Mouse (Mus musculus) MEL (cell line): ENCODE results near the gene Strada. TPM values are rescaled to one million over a fixed set of nuclear protein-coding genes. Genes with fewer than 3 reads are reported as not detected.

ENCODE experiments used
- DNase-seq: peaks from one replicate; pipeline ENCODE4 v3.0.0; 2011; ENCODE audit warnings: low read depth, low spot score
- H3K27ac ChIP-seq: 2 replicates; pipeline ENCODE4 v1.5.1; 2012; ENCODE audit warnings: low read depth, mild to moderate bottlenecking, control low read depth, low read length, moderate library complexity; ENCODE audit not compliant: control insufficient read depth
- H3K27me3 ChIP-seq, 2 experiments: fragments of 150-350 bp in 1 of 2; sonication (generic) in 1 of 2; 2 replicates each; pipeline ENCODE4 v1.6.1; 2012; ENCODE audit warnings: low read length in 2 of 2, mild to moderate bottlenecking in 2 of 2, improper control_type of control experiment in 1 of 2, moderate library complexity in 1 of 2; ENCODE audit not compliant: insufficient read depth in 2 of 2, control insufficient read depth in 1 of 2
- H3K36me3 ChIP-seq, 2 experiments: 2 replicates each; pipeline ENCODE4 v1.6.1; 2012 to 2014; ENCODE audit warnings: low read length in 2 of 2, improper control_type of control experiment in 1 of 2, inconsistent platforms in 1 of 2, mild to moderate bottlenecking in 1 of 2; ENCODE audit not compliant: insufficient read depth in 2 of 2, control insufficient read depth in 1 of 2
- H3K4me1 ChIP-seq, 2 experiments: fragments of 150-350 bp in 1 of 2; sonication (generic) in 1 of 2; 2 replicates each; pipeline ENCODE4 v1.6.1; 2012; ENCODE audit warnings: low read length in 2 of 2, improper control_type of control experiment in 1 of 2, mild to moderate bottlenecking in 1 of 2; ENCODE audit not compliant: insufficient read depth in 2 of 2, control insufficient read depth in 1 of 2
- H3K4me3 ChIP-seq, 2 experiments: fragments of 150-350 bp in 1 of 2; sonication (generic) in 1 of 2; 2 replicates each; pipeline ENCODE4 v1.5.1; 2012; ENCODE audit warnings: low read depth in 2 of 2, low read length in 2 of 2, mild to moderate bottlenecking in 2 of 2, moderate library complexity in 2 of 2, control low read depth in 1 of 2, improper control_type of control experiment in 1 of 2; ENCODE audit not compliant: control insufficient read depth in 1 of 2, insufficient read depth in 1 of 2
- H3K79me2 ChIP-seq: 2 replicates; pipeline ENCODE4 v1.6.1; 2012; ENCODE audit warnings: mild to moderate bottlenecking, low read length, moderate library complexity; ENCODE audit not compliant: control insufficient read depth, poor library complexity, insufficient read depth
- H3K9ac ChIP-seq: 2 replicates; pipeline ENCODE4 v1.6.1; 2012; ENCODE audit warnings: low read depth, mild to moderate bottlenecking, control low read depth, low read length, moderate library complexity; ENCODE audit not compliant: control insufficient read depth, poor library complexity, severe bottlenecking
- H3K9me3 ChIP-seq: fragments of 150-350 bp; sonication (generic); replicated peaks from 2 replicates; pipeline ENCODE4 v1.6.1; 2012; ENCODE audit warnings: mild to moderate bottlenecking, low read length, improper control_type of control experiment, moderate library complexity; ENCODE audit not compliant: insufficient read depth
- ETS1 ChIP-seq: IDR thresholded peaks from 2 replicates; pipeline ENCODE4 v1.6.1; 2012; ENCODE audit warnings: low read depth, mild to moderate bottlenecking, inconsistent platforms, low read length, improper control_type of control experiment, moderate library complexity
- JUND ChIP-seq: IDR thresholded peaks from 2 replicates; pipeline ENCODE4 v1.6.1; 2011; ENCODE audit warnings: low read depth, mild to moderate bottlenecking, improper control_type of control experiment, low read length
- MAX ChIP-seq: IDR thresholded peaks from 2 replicates; pipeline ENCODE4 v1.6.1; 2011; ENCODE audit warnings: low read length, improper control_type of control experiment
- MXI1 ChIP-seq: IDR thresholded peaks from 2 replicates; pipeline ENCODE4 v1.6.1; 2011; ENCODE audit warnings: mild to moderate bottlenecking, low read depth, low read length, improper control_type of control experiment
- NRF1 ChIP-seq: IDR thresholded peaks from 2 replicates; pipeline ENCODE4 v1.6.1; 2014; ENCODE audit warnings: low read depth, mild to moderate bottlenecking, inconsistent platforms, low read length, improper control_type of control experiment, moderate library complexity; ENCODE audit not compliant: poor library complexity, insufficient read depth, severe bottlenecking
- USF1 ChIP-seq: IDR thresholded peaks from 2 replicates; pipeline ENCODE4 v1.6.1; 2014; ENCODE audit warnings: low read depth, mild to moderate bottlenecking, inconsistent platforms, low read length, improper control_type of control experiment, moderate library complexity
- ZC3H11A ChIP-seq: IDR thresholded peaks from 2 replicates; pipeline ENCODE4 v1.6.1; 2012; ENCODE audit warnings: low read depth, mild to moderate bottlenecking, inconsistent platforms, low read length, improper control_type of control experiment
- polyA plus RNA-seq, 2 experiments: library from polyadenylated mRNA; stranded (reverse) in 1 of 2; unstranded in 1 of 2; fragments of >175 nt in 1 of 2; fragments of >200 nt in 1 of 2; gene quantifications; 2 replicates each; pipeline versions ENCODE4 v1.2.1 to v1.2.4; 2012; ENCODE audit warnings: low replicate concordance in 2 of 2, low read depth in 1 of 2; ENCODE audit not compliant: insufficient read length in 2 of 2, insufficient read depth in 1 of 2, missing spikeins in 1 of 2
- total RNA-seq: library from RNA; depleted of rRNA; stranded (reverse); fragments of 300-350 nt; gene quantifications from 2 replicates; pipeline ENCODE4 v1.2.3, GENCODE M21; 2012; rRNA removed

The Strada gene
- total and polyA plus RNA-seq, 3 experiments, result 25.5 to 39.8 TPM; not detected in 1

DNA sequence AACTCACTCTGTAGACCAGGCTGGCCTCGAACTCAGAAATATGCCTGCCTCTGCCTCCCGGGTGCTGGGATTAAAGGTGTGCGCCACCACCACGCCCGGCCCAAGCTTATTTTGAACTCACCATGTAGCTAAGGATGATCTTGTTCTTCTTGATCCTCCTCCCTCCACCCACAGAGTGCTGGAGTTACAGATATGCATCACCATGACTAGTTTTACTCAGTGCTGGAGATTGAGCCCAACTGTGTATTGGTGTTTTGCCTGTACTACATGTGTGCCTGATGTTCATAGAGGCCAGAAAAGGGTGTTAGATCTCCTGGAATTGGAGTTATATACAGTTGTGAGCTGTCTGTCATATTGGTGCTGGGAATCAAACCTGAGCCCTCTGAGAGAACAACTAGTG, 79.7 kb downstream of the Strada start:
- Histone ChIP-seq H3K9ac (peak overlapping the region; percentile 12), H3K9me3 (no peaks in the 10 kb centered on the region), H3K79me2 (no peaks in the 10 kb centered on the region), H3K36me3 (peaks cover 0 to 19% of the 10 kb centered on the region in 2 experiments; a peak in 2 of 4 replicates)
- DNase-seq, result peak; percentile 56
- TF ChIP-seq USF1 (no peak), ETS1 (no peak), NRF1 (no peak), ZC3H11A (no peak), MAX (no peak), MXI1 (no peak), JUND (no peak)
- TF ChIP-seq, all 39 proteins: peak for 0
- H3K4me3 ChIP-seq, result peak overlapping the region in 1 of 2 experiments; percentile 26; a peak in 2 of 4 replicates
- H3K27me3 ChIP-seq, result no peaks in the 10 kb centered on the region
- peak overlapping the region; percentile 65 for H3K27ac ChIP-seq
- peaks cover 12 to 15% of the 10 kb centered on the region in 2 experiments for H3K4me1 ChIP-seq

Other genes starting within 250 kb of the Strada start
- gene Cyb561, start 248.8 kb downstream of the Strada start, total RNA-seq, result 24.8 and 32.8 TPM in 2 replicates
- 10 to 100 TPM in 1 of 2 experiments, not detected in 1; 43.9 TPM for gene Cyb561, start 248.8 kb downstream of the Strada start, polyA plus RNA-seq
- not detected in 2 replicates for gene Ace, start 234.2 kb downstream of the Strada start, total RNA-seq
- not detected for gene Ace, start 234.2 kb downstream of the Strada start, polyA plus RNA-seq
- gene Ace3, start 207.5 kb downstream of the Strada start, total RNA-seq, result not detected in 2 replicates
- gene Ace3, start 207.5 kb downstream of the Strada start, polyA plus RNA-seq, result not detected
- 0.04 TPM in 1 of 2 replicates, not detected in the other for gene Kcnh6, start 194.0 kb downstream of the Strada start, total RNA-seq
- under 1 TPM in 1 of 2 experiments, not detected in 1; 0.07 TPM for gene Kcnh6, start 194.0 kb downstream of the Strada start, polyA plus RNA-seq
- 77.4 and 86.9 TPM in 2 replicates for gene Dcaf7, start 165.3 kb downstream of the Strada start, total RNA-seq
- gene Dcaf7, start 165.3 kb downstream of the Strada start, polyA plus RNA-seq, result 10 to 100 TPM; 65.5 to 88.2 TPM
- gene Taco1, start 136.1 kb downstream of the Strada start, total RNA-seq, result 33.3 and 35.0 TPM in 2 replicates
- 10 to 100 TPM in 1 of 2 experiments, not detected in 1; 33.1 TPM for gene Taco1, start 136.1 kb downstream of the Strada start, polyA plus RNA-seq
- gene Map3k3, start 117.6 kb downstream of the Strada start, total RNA-seq, result 10.5 and 14.6 TPM in 2 replicates
- gene Map3k3, start 117.6 kb downstream of the Strada start, polyA plus RNA-seq, result 10 to 100 TPM in 1 of 2 experiments, not detected in 1; 14.3 TPM
- gene Gm10840, start 41.3 kb downstream of the Strada start, total RNA-seq, result not detected in 2 replicates
- not detected for gene Gm10840, start 41.3 kb downstream of the Strada start, polyA plus RNA-seq
- gene Limd2, start 41.3 kb downstream of the Strada start, total RNA-seq, result 58.6 and 103 TPM in 2 replicates
- 100 to 1,000 TPM in 1 of 2 experiments, not detected in 1; 201 TPM for gene Limd2, start 41.3 kb downstream of the Strada start, polyA plus RNA-seq
- gene Ccdc47, start 14.2 kb upstream of the Strada start, total RNA-seq, result 51.6 and 51.8 TPM in 2 replicates
- 100 to 1,000 TPM in 1 of 2 experiments, 10 to 100 TPM in 1; 47.6 to 145 TPM for gene Ccdc47, start 14.2 kb upstream of the Strada start, polyA plus RNA-seq
- 56.1 and 62.6 TPM in 2 replicates for gene Ddx42, start 14.8 kb upstream of the Strada start, total RNA-seq
- 10 to 100 TPM in 1 of 2 experiments, not detected in 1; 57.7 TPM for gene Ddx42, start 14.8 kb upstream of the Strada start, polyA plus RNA-seq
- 268 and 308 TPM in 2 replicates for gene Ftsj3, start 53.9 kb upstream of the Strada start, total RNA-seq
- 100 to 1,000 TPM in 1 of 2 experiments, not detected in 1; 205 TPM for gene Ftsj3, start 53.9 kb upstream of the Strada start, polyA plus RNA-seq
- gene Psmc5, start 54.0 kb upstream of the Strada start, total RNA-seq, result 426 and 451 TPM in 2 replicates
- gene Psmc5, start 54.0 kb upstream of the Strada start, polyA plus RNA-seq, result 100 to 1,000 TPM; 112 to 290 TPM
- 116 and 131 TPM in 2 replicates for gene Smarcd2, start 70.8 kb upstream of the Strada start, total RNA-seq
- 100 to 1,000 TPM in 1 of 2 experiments, not detected in 1; 123 TPM for gene Smarcd2, start 70.8 kb upstream of the Strada start, polyA plus RNA-seq
- 4.3 and 4.6 TPM in 2 replicates for gene Tcam1, start 74.5 kb upstream of the Strada start, total RNA-seq
- gene Tcam1, start 74.5 kb upstream of the Strada start, polyA plus RNA-seq, result 1 to 10 TPM in 1 of 2 experiments, not detected in 1; 8.9 TPM
- not detected in 2 replicates for gene Gh, start 99.7 kb upstream of the Strada start, total RNA-seq
- gene Gh, start 99.7 kb upstream of the Strada start, polyA plus RNA-seq, result under 1 TPM in 1 of 2 experiments, not detected in 1; 0.08 TPM
- 0.36 and 0.54 TPM in 2 replicates for gene Cd79b, start 112.6 kb upstream of the Strada start, total RNA-seq
- gene Cd79b, start 112.6 kb upstream of the Strada start, polyA plus RNA-seq, result 1 to 10 TPM in 1 of 2 experiments, not detected in 1; 2.4 TPM
- 0.15 and 0.16 TPM in 2 replicates for gene Scn4a, start 151.1 kb upstream of the Strada start, total RNA-seq
- gene Scn4a, start 151.1 kb upstream of the Strada start, polyA plus RNA-seq, result under 1 TPM in 1 of 2 experiments, not detected in 1; 0.04 TPM
- not detected in 2 replicates for gene Prr29, start 163.3 kb upstream of the Strada start, total RNA-seq
- under 1 TPM in 1 of 2 experiments, not detected in 1; 0.61 TPM for gene Prr29, start 163.3 kb upstream of the Strada start, polyA plus RNA-seq
- 58.1 and 82.7 TPM in 2 replicates for gene Icam2, start 185.9 kb upstream of the Strada start, total RNA-seq
- gene Icam2, start 185.9 kb upstream of the Strada start, polyA plus RNA-seq, result 10 to 100 TPM in 1 of 2 experiments, not detected in 1; 49.6 TPM